Comparison of ENCODE assay signal across 8 mouse cellular contexts in genomic region chr2:37431609-37432008, GRCm38 (mm10). TPM values are rescaled to one million over a fixed set of nuclear protein-coding genes. Genes with fewer than 3 reads are reported as not detected.
DNase-seq lines count a peak whose midpoint lies in the region; ATAC-seq lines count a peak whose summit lies in the region.

No protein-coding gene starts in this region.

- DNase-seq in heart, postnatal 25 days (ENCODE audit: low spot score): no peak
- peak; percentile 54 for DNase-seq in NIH3T3 (ENCODE audit: low read depth)
- DNase-seq in midbrain, embryonic 14.5 days: peak; percentile 66
- DNase-seq in left cerebral cortex, postnatal 36 days (ENCODE audit: low spot score in 2 of 2): no peak
- no peak for DNase-seq in left cerebral cortex, postnatal 4 days

- peak overlapping the region; percentile 95 for H3K4me2 ChIP-seq in heart, embryonic 14.5 days (ENCODE audit: low read length)
- H3K4me2 ChIP-seq in hindbrain, embryonic 12.5 days (replicated peaks): peak overlapping the region; percentile 86
- H3K4me2 ChIP-seq in midbrain, embryonic 14.5 days (ENCODE audit: low read length): peak overlapping the region; percentile 91

- no peaks in the 10 kb centered on the region for H3K9me3 ChIP-seq in heart, embryonic 14.5 days (ENCODE audit: control insufficient read depth, low read length)
- no peaks in the 10 kb centered on the region for H3K9me3 ChIP-seq in hindbrain, embryonic 12.5 days (replicated peaks)
- no peaks in the 10 kb centered on the region for H3K9me3 ChIP-seq in midbrain, embryonic 14.5 days (ENCODE audit: control insufficient read depth, low read length)

- 36% methylated on average over 7 of the region's 7 CpGs for WGBS in heart, embryonic 14.5 days
- 25% methylated on average over 7 of the region's 7 CpGs for WGBS in hindbrain, embryonic 12.5 days
- 16% methylated on average over 7 of the region's 7 CpGs for WGBS in midbrain, embryonic 14.5 days

- intact Hi-C loops in heart, postnatal 25 days (cut with DNase I): no loop called here
- intact Hi-C loops in left cerebral cortex, postnatal 36 days (cut with DNase I): no loop called here
- intact Hi-C loops in left cerebral cortex, postnatal 4 days (cut with DNase I): no loop called here

- peak overlapping the region in 1 of 2 experiments; percentile 88; a peak in 2 of 4 replicates for H3K27ac ChIP-seq in heart, embryonic 14.5 days (replicated peaks in 1 of 2; ENCODE audit: control insufficient read depth in 1 of 2, insufficient read depth in 1 of 2, low read depth in 2 of 2, low read length in 2 of 2)
- H3K27ac ChIP-seq in hindbrain, embryonic 12.5 days: peak overlapping the region; percentile 96
- peak overlapping the region; percentile 96 for H3K27ac ChIP-seq in midbrain, embryonic 14.5 days (replicated peaks; ENCODE audit: low read depth, low read length)

- H3K9ac ChIP-seq in heart, embryonic 14.5 days (ENCODE audit: low read length): peak overlapping the region; percentile 88
- peak overlapping the region; percentile 76; the same call in 1 of the 2 replicates for H3K9ac ChIP-seq in hindbrain, embryonic 12.5 days
- peak overlapping the region; percentile 77 for H3K9ac ChIP-seq in midbrain, embryonic 14.5 days (replicated peaks; ENCODE audit: low read length)

- H3K4me1 ChIP-seq in heart, embryonic 14.5 days (ENCODE audit: control insufficient read depth in 2 of 2, insufficient read depth in 2 of 2, low read length in 2 of 2): peaks cover 0 to 11% of the 10 kb centered on the region in 2 experiments; a peak in 2 of 4 replicates
- peaks cover 11% of the 10 kb centered on the region for H3K4me1 ChIP-seq in hindbrain, embryonic 12.5 days
- H3K4me1 ChIP-seq in midbrain, embryonic 14.5 days (ENCODE audit: control insufficient read depth, insufficient read depth, low read length): peaks cover 11% of the 10 kb centered on the region

- no peak for ATAC-seq in heart, embryonic 14.5 days (ENCODE audit: insufficient number of reproducible peaks, insufficient read depth, low FRiP score, low read depth)
- ATAC-seq in hindbrain, embryonic 12.5 days (ENCODE audit: low FRiP score): peak; percentile 30
- ATAC-seq in midbrain, embryonic 14.5 days (ENCODE audit: low FRiP score, low TSS enrichment): peak; percentile 46
- ATAC-seq in frontal cortex, adult (ENCODE audit: low TSS enrichment): no peak

- H3K27me3 ChIP-seq in heart, embryonic 14.5 days (ENCODE audit: control insufficient read depth, insufficient read depth, low read length): no peaks in the 10 kb centered on the region
- no peaks in the 10 kb centered on the region for H3K27me3 ChIP-seq in hindbrain, embryonic 12.5 days
- no peaks in the 10 kb centered on the region for H3K27me3 ChIP-seq in midbrain, embryonic 14.5 days (ENCODE audit: control insufficient read depth, insufficient read depth, low read length)

- H3K4me3 ChIP-seq in heart, embryonic 14.5 days (ENCODE audit: control insufficient read depth in 1 of 2, insufficient read depth in 1 of 2, low read depth in 1 of 2, low read length in 2 of 2): peak overlapping the region; percentile 22 to 86; a peak in 3 of 4 replicates
- peak overlapping the region; percentile 60 for H3K4me3 ChIP-seq in hindbrain, embryonic 12.5 days
- H3K4me3 ChIP-seq in midbrain, embryonic 14.5 days (replicated peaks; ENCODE audit: low read depth, low read length): peak overlapping the region; percentile 71

- peaks cover 39% of the 10 kb centered on the region for H3K36me3 ChIP-seq in heart, embryonic 14.5 days (ENCODE audit: control insufficient read depth, insufficient read depth, low read length)
- peaks cover 10% of the 10 kb centered on the region; the same call in 1 of the 2 replicates for H3K36me3 ChIP-seq in hindbrain, embryonic 12.5 days
- H3K36me3 ChIP-seq in midbrain, embryonic 14.5 days (ENCODE audit: control insufficient read depth, insufficient read depth, low read length): peaks cover 29% of the 10 kb centered on the region

RNA-seq across cellular contexts. Expression of gene Rc3h2, which starts 8.9 kb away (rescaled TPM):
- polyA plus RNA-seq in heart, embryonic 14.5 days (2014; fragmentation: Nextera tagmentation; extraction: Ambion mirVana): 14.9 and 15.4 TPM in 2 replicates
- total RNA-seq in heart, postnatal 25 days (2021): 10 to 100 TPM; 34.7 to 34.8 TPM
- 34.2 and 35.0 TPM in 2 replicates for polyA plus RNA-seq in hindbrain, embryonic 12.5 days (2016; fragmentation: Nextera tagmentation; extraction: Ambion mirVana)
- polyA plus RNA-seq in midbrain, embryonic 14.5 days (2014; fragmentation: Nextera tagmentation; extraction: Ambion mirVana): 29.7 and 32.3 TPM in 2 replicates
- total RNA-seq in left cerebral cortex, postnatal 36 days (2021): 10 to 100 TPM; 82.2 to 92.0 TPM
- 10 to 100 TPM; 87.9 to 93.5 TPM for total RNA-seq in left cerebral cortex, postnatal 4 days (2021)

RNA-seq across cellular contexts. Expression of gene Zbtb26, which starts 11.3 kb away (rescaled TPM):
- polyA plus RNA-seq in heart, embryonic 14.5 days (2014; fragmentation: Nextera tagmentation; extraction: Ambion mirVana): 5.1 and 5.4 TPM in 2 replicates
- 1 to 10 TPM; 4.3 to 6.3 TPM for total RNA-seq in heart, postnatal 25 days (2021)
- 12.1 and 12.2 TPM in 2 replicates for polyA plus RNA-seq in hindbrain, embryonic 12.5 days (2016; fragmentation: Nextera tagmentation; extraction: Ambion mirVana)
- 8.2 and 11.3 TPM in 2 replicates for polyA plus RNA-seq in midbrain, embryonic 14.5 days (2014; fragmentation: Nextera tagmentation; extraction: Ambion mirVana)
- total RNA-seq in left cerebral cortex, postnatal 36 days (2021): 10 to 100 TPM in 1 of 2 experiments, 1 to 10 TPM in 1; 7.8 to 13.3 TPM
- 10 to 100 TPM in 1 of 2 experiments, 1 to 10 TPM in 1; 8.8 to 12.8 TPM for total RNA-seq in left cerebral cortex, postnatal 4 days (2021)

RNA-seq across cellular contexts. Expression of gene Zbtb6, which starts 11.4 kb away (rescaled TPM):
- 2.5 and 2.9 TPM in 2 replicates for polyA plus RNA-seq in heart, embryonic 14.5 days (2014; fragmentation: Nextera tagmentation; extraction: Ambion mirVana)
- 1 to 10 TPM; 4.2 to 4.8 TPM for total RNA-seq in heart, postnatal 25 days (2021)
- 11.0 and 11.8 TPM in 2 replicates for polyA plus RNA-seq in hindbrain, embryonic 12.5 days (2016; fragmentation: Nextera tagmentation; extraction: Ambion mirVana)
- 11.7 and 15.8 TPM in 2 replicates for polyA plus RNA-seq in midbrain, embryonic 14.5 days (2014; fragmentation: Nextera tagmentation; extraction: Ambion mirVana)
- 10 to 100 TPM; 13.5 to 14.7 TPM for total RNA-seq in left cerebral cortex, postnatal 36 days (2021)
- 10 to 100 TPM; 30.5 to 31.7 TPM for total RNA-seq in left cerebral cortex, postnatal 4 days (2021)

RNA-seq across cellular contexts. Expression of gene Rabgap1, which starts 11.5 kb away (rescaled TPM):
- 34.1 and 40.6 TPM in 2 replicates for polyA plus RNA-seq in heart, embryonic 14.5 days (2014; fragmentation: Nextera tagmentation; extraction: Ambion mirVana)
- total RNA-seq in heart, postnatal 25 days (2021): 10 to 100 TPM; 40.8 to 46.5 TPM
- polyA plus RNA-seq in hindbrain, embryonic 12.5 days (2016; fragmentation: Nextera tagmentation; extraction: Ambion mirVana): 66.8 and 70.0 TPM in 2 replicates
- polyA plus RNA-seq in midbrain, embryonic 14.5 days (2014; fragmentation: Nextera tagmentation; extraction: Ambion mirVana): 90.3 and 91.3 TPM in 2 replicates
- 10 to 100 TPM; 89.5 to 97.3 TPM for total RNA-seq in left cerebral cortex, postnatal 36 days (2021)
- total RNA-seq in left cerebral cortex, postnatal 4 days (2021): 100 to 1,000 TPM; 111 to 115 TPM

Comparison
In these comparisons a context has a peak if more than half of its experiments do, and no peak if none do; other contexts are left out.
1. ATAC-seq: peak in hindbrain, embryonic 12.5 days (single experiment) and midbrain, embryonic 14.5 days (single experiment); none in heart, embryonic 14.5 days (single experiment) and frontal cortex, adult (single experiment).
2. DNase-seq: peak in NIH3T3 (single experiment) and midbrain, embryonic 14.5 days (single experiment); none in heart, postnatal 25 days (single experiment), left cerebral cortex, postnatal 36 days (0 of 2) and left cerebral cortex, postnatal 4 days (single experiment).
3. Peak in every context shown above with its lines, with median percentiles within 50 percentile points of each other: H3K4me2 ChIP-seq, H3K4me3 ChIP-seq and H3K9ac ChIP-seq.